Mouse (Mus musculus) bone marrow macrophage, adult 2 months (primary cell): Measurements from ENCODE around the gene Elovl5. TPM values are rescaled to one million over a fixed set of nuclear protein-coding genes. Genes with fewer than 3 reads are reported as not detected.

ENCODE experiments used
- H3K27ac ChIP-seq: 2 replicates; pipeline ENCODE4 v1.5.1; 2012; ENCODE audit warnings: low read depth, low read length; ENCODE audit not compliant: insufficient read depth
- H3K4me1 ChIP-seq: 2 replicates; pipeline ENCODE4 v1.6.1; 2012; ENCODE audit warnings: low read length; ENCODE audit not compliant: control insufficient read depth, insufficient read depth
- H3K4me3 ChIP-seq: 2 replicates; pipeline ENCODE4 v1.5.1; 2012; ENCODE audit warnings: mild to moderate bottlenecking, low read length, moderate library complexity; ENCODE audit not compliant: insufficient read depth
- CTCF ChIP-seq: IDR thresholded peaks from 2 replicates; pipeline ENCODE4 v1.5.1; 2012; ENCODE audit warnings: low read depth, mild to moderate bottlenecking, low read length, moderate library complexity
- POLR2A ChIP-seq: IDR thresholded peaks from 2 replicates; pipeline ENCODE4 v1.6.1; 2012; ENCODE audit warnings: mild to moderate bottlenecking, low read depth, low read length, borderline replicate concordance
- polyA plus RNA-seq: library from polyadenylated mRNA; stranded (reverse); fragments of >200 nt; gene quantifications from 2 replicates; pipeline ENCODE4 v1.2.4, GENCODE M21; 2012; ENCODE audit not compliant: missing spikeins, insufficient read depth, insufficient read length

Gene Elovl5
- polyA plus RNA-seq, 1 experiment = 56.9 TPM

GRCm38 (mm10) chr9:77966861-77967260, 49.7 kb downstream of the Elovl5 start:
- TF ChIP-seq CTCF (no peak), POLR2A (no peak)
- no peak overlapping the region for H3K27ac ChIP-seq
- no peak overlapping the region for H3K4me3 ChIP-seq
- peaks cover 11% of the 10 kb centered on the region for H3K4me1 ChIP-seq

GRCm38 (mm10) chr9:77967584-77968163, 50.5 kb downstream of the Elovl5 start:
- H3K27ac ChIP-seq = no peak overlapping the region
- TF ChIP-seq POLR2A = no peak
- TF ChIP-seq CTCF = no peak

GRCm38 (mm10) chr9:77969192-77969953, 52.2 kb downstream of the Elovl5 start:
- TF ChIP-seq POLR2A = no peak
- no peak for TF ChIP-seq CTCF
- H3K4me3 ChIP-seq = no peak overlapping the region
- H3K27ac ChIP-seq = no peak overlapping the region
- H3K4me1 ChIP-seq = peaks cover 7% of the 10 kb centered on the region

More at GRCm38 (mm10) chr9:77967584-77968163, 50.5 kb downstream of the Elovl5 start:
- H3K4me1 ChIP-seq = peaks cover 8% of the 10 kb centered on the region
- H3K4me3 ChIP-seq = no peak overlapping the region

- Histone ChIP-seq H3K4me1 (no peaks in the 10 kb centered on the region), H3K27ac (no peak overlapping the region)
- TF ChIP-seq POLR2A (no peak), CTCF (no peak)
Observed at GRCm38 (mm10) chr9:77979000-77979399, 61.8 kb downstream of the Elovl5 start.

GRCm38 (mm10) chr9:77982616-77983015, 65.5 kb downstream of the Elovl5 start:
- TF ChIP-seq CTCF (no peak), POLR2A (no peak)
- H3K4me3 ChIP-seq = no peak overlapping the region
- no peak overlapping the region for H3K27ac ChIP-seq
- no peaks in the 10 kb centered on the region for H3K4me1 ChIP-seq

More at GRCm38 (mm10) chr9:77979000-77979399, 61.8 kb downstream of the Elovl5 start:
- H3K4me3 ChIP-seq = no peak overlapping the region

DNA sequence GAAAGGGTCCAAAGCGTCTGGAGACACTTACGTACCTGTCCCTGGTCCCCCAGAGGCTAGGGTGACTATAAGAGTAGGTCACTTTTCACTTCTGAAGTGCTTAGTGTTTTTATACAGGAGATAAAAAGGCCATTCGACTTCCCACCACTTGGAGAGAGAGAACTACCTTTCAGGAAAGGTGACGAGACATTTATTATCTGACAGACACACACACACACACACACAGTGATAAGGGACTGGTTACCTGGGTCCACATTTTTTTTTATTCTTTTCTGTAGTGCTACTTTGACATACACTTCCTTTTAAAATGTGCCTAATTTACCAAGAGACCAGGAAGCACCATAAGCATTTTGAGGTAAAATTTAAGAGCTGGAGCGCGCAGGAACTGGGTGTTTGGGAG, 66.4 kb downstream of the Elovl5 start:
- H3K27ac ChIP-seq = no peak overlapping the region
- no peak overlapping the region for H3K4me3 ChIP-seq
- TF ChIP-seq POLR2A (no peak), CTCF (no peak)
- H3K4me1 ChIP-seq = no peaks in the 10 kb centered on the region

- TF ChIP-seq CTCF = no peak
- no peak for TF ChIP-seq POLR2A
- H3K27ac ChIP-seq = no peak overlapping the region
- H3K4me3 ChIP-seq = no peak overlapping the region
- H3K4me1 ChIP-seq = peaks cover 4% of the 10 kb centered on the region
Observed at GRCm38 (mm10) chr9:77986153-77986795, 69.1 kb downstream of the Elovl5 start.

DNA sequence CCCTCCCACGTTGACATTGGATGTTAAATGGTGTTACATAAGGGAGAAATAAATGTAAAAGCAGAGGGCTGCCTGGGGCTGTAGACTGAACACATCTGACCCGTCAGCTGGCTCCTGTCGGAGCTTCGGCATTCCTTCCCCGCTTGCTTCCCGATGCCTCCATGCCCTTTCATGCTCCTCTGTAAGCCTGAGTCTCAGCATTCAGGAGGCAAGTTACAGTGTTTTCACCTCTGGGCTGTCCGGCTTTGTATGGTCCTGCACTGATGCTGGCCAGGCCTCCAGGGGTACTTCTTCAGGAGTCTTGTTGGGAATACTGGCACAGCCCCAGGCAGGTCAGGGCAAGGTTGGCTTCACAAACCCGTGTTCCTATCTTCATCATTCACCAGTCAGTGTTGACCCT, 72.5 kb downstream of the Elovl5 start:
- TF ChIP-seq POLR2A (no peak), CTCF (no peak)
- Histone ChIP-seq H3K4me1 (peaks cover 4% of the 10 kb centered on the region), H3K27ac (no peak overlapping the region), H3K4me3 (no peak overlapping the region)

DNA sequence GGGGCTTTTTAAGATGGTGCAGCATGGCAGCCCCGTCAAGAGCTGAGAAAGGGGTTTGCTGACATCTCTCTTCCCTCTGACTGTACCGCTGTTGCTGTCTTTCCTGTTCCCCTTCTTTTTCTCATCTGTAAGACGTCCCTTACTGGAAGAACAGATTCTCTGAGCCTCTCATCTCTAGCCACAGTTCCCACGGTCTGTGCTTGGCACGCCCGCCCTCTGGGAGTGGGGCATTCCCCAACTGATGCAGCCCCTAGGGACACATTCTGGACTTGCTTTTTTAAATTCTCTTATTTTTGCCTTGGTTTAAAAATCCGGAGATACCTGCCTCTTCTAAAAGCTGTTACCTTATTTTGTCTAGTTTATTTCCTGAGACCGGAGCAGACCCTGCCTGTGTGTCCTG, 73.1 kb downstream of the Elovl5 start:
- Histone ChIP-seq H3K4me3 (no peak overlapping the region), H3K27ac (no peak overlapping the region), H3K4me1 (peaks cover 4% of the 10 kb centered on the region)
- TF ChIP-seq POLR2A (no peak), CTCF (no peak)

DNA sequence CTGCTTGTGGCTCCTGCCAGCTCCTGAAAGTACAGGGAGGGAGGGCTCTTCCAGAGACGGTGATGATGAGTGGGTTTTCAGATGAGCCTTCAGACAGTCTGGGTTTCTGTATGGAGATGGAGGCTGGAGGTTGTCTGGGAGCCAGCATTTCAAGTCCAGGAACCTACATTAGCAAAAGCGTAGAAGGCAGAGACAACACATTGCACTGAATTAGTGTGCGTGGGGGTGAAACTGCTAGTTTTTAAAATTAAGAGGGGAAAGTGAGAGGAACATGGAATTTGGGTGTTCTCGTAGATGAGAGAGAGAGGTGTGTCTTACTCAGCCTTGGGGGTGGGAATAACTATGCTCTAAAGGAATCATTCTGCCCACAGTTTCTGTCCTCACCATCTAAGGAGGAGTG, 74.5 kb downstream of the Elovl5 start:
- no peak for TF ChIP-seq CTCF
- TF ChIP-seq POLR2A = no peak
- H3K27ac ChIP-seq = no peak overlapping the region

More for the DNA sequence above, 74.5 kb downstream of the Elovl5 start:
- Histone ChIP-seq H3K4me1 (peaks cover 4% of the 10 kb centered on the region), H3K4me3 (no peak overlapping the region)
